Mouse (Mus musculus) c-Kit-negative CD71-positive TER-119-positive erythroid progenitor cells, embryonic 14.5 days (primary cell): ENCODE results near the gene Nacc2.

Experiments used
- DNase-seq: peaks from one replicate; pipeline ENCODE4 v3.0.0-alpha.2; 2013; ENCODE audit warnings: low read depth, low spot score

Gene Nacc2

GRCm38 (mm10) chr2:26099260-26099659 is 23.8 kb downstream of the Nacc2 start:
- no peak for DNase-seq

GRCm38 (mm10) chr2:26093897-26094296 is 29.1 kb downstream of the Nacc2 start:
- DNase-seq = no peak

GRCm38 (mm10) chr2:26091771-26092393 is 31.1 kb downstream of the Nacc2 start:
- no peak for DNase-seq

- DNase-seq = no peak
These were observed 31.9 kb downstream of the Nacc2 start for GRCm38 (mm10) chr2:26090876-26091770.

GRCm38 (mm10) chr2:26089005-26089404 is 34.0 kb downstream of the Nacc2 start:
- no peak for DNase-seq

GRCm38 (mm10) chr2:26086926-26087600 is 36.0 kb downstream of the Nacc2 start:
- peak; percentile 68 for DNase-seq

- DNase-seq = no peak
These were observed 36.5 kb downstream of the Nacc2 start for GRCm38 (mm10) chr2:26086505-26086904.

GRCm38 (mm10) chr2:26082883-26083282 is 40.1 kb downstream of the Nacc2 start:
- no peak for DNase-seq

- DNase-seq = no peak
These were observed 42.2 kb downstream of the Nacc2 start for GRCm38 (mm10) chr2:26080830-26081229.

- no peak for DNase-seq
These were observed 43.6 kb downstream of the Nacc2 start for GRCm38 (mm10) chr2:26079409-26079808.

GRCm38 (mm10) chr2:26077068-26077467 is 46.0 kb downstream of the Nacc2 start:
- DNase-seq = no peak

GRCm38 (mm10) chr2:26076121-26076520 is 46.9 kb downstream of the Nacc2 start:
- DNase-seq = no peak

- DNase-seq = no peak
These were observed 48.5 kb downstream of the Nacc2 start for GRCm38 (mm10) chr2:26074551-26074950.

GRCm38 (mm10) chr2:26068592-26068991 is 54.4 kb downstream of the Nacc2 start:
- DNase-seq = no peak

- peak; percentile 62 for DNase-seq
These were observed 54.8 kb downstream of the Nacc2 start for GRCm38 (mm10) chr2:26068175-26068574.

- DNase-seq = no peak
These were observed 56.5 kb downstream of the Nacc2 start for GRCm38 (mm10) chr2:26066527-26066926.

GRCm38 (mm10) chr2:26062742-26063427 is 60.1 kb downstream of the Nacc2 start:
- no peak for DNase-seq

GRCm38 (mm10) chr2:26062241-26062640 is 60.8 kb downstream of the Nacc2 start:
- no peak for DNase-seq

- no peak for DNase-seq
These were observed 61.9 kb downstream of the Nacc2 start for GRCm38 (mm10) chr2:26061018-26061666.

GRCm38 (mm10) chr2:26057053-26057452 is 66.0 kb downstream of the Nacc2 start:
- no peak for DNase-seq

GRCm38 (mm10) chr2:26056226-26056625 is 66.8 kb downstream of the Nacc2 start:
- DNase-seq = no peak
